Mouse (Mus musculus) CH12.LX (cell line): ENCODE results near the gene A830031A19Rik. TPM values are rescaled to one million over a fixed set of nuclear protein-coding genes. Genes with fewer than 3 reads are reported as not detected.

ENCODE experiments used
- DNase-seq: peaks from one replicate; pipeline ENCODE4 v3.0.0-alpha.2; 2013; ENCODE audit errors: extremely low read depth
- H3K27ac ChIP-seq: 2 replicates; pipeline ENCODE4 v1.5.1; 2012; ENCODE audit warnings: low read depth, mild to moderate bottlenecking, control low read depth, moderate library complexity; ENCODE audit not compliant: insufficient read depth
- H3K27me3 ChIP-seq: replicated peaks from 2 replicates; pipeline ENCODE3; 2012; ENCODE audit warnings: inconsistent platforms
- H3K36me3 ChIP-seq, 2 experiments: replicated peaks in 1 of 2; 2 replicates each; pipeline versions ENCODE3 to v1.6.1; 2012; ENCODE audit warnings: inconsistent platforms in 1 of 2, low read length in 1 of 2, mild to moderate bottlenecking in 1 of 2, mixed read lengths in 1 of 2, moderate library complexity in 1 of 2; ENCODE audit not compliant: control insufficient read depth in 1 of 2, insufficient read depth in 1 of 2
- H3K4me1 ChIP-seq, 2 experiments: 2 replicates each; pipeline ENCODE4 v1.6.1; 2012; ENCODE audit warnings: inconsistent platforms in 1 of 2, moderate library complexity in 1 of 2; ENCODE audit not compliant: insufficient read depth in 2 of 2, control insufficient read depth in 1 of 2
- H3K4me2 ChIP-seq: 2 replicates; pipeline ENCODE4 v1.6.1; 2012; ENCODE audit warnings: low read depth, mild to moderate bottlenecking, control low read depth; ENCODE audit not compliant: poor library complexity, insufficient read depth, severe bottlenecking
- H3K4me3 ChIP-seq, 3 experiments: fragments of 150-350 bp in 1 of 3; sonication (generic) in 1 of 3; replicated peaks in 1 of 3; 2 replicates each; pipeline versions ENCODE3 to v1.5.1; 2011 to 2012; ENCODE audit warnings: low read depth in 2 of 3, low read length in 2 of 3, mild to moderate bottlenecking in 2 of 3, moderate library complexity in 2 of 3, control low read depth in 1 of 3, improper control_type of control experiment in 1 of 3, inconsistent platforms in 1 of 3, mixed read lengths in 1 of 3; ENCODE audit not compliant: poor library complexity in 1 of 3
- H3K79me2 ChIP-seq: replicated peaks from 2 replicates; pipeline ENCODE4 v1.6.1; 2012; ENCODE audit warnings: mild to moderate bottlenecking, moderate library complexity; ENCODE audit not compliant: control insufficient read depth, poor library complexity, insufficient read depth, severe bottlenecking; ENCODE audit errors: extremely low read depth
- H3K9ac ChIP-seq: 2 replicates; pipeline ENCODE4 v1.6.1; 2012; ENCODE audit warnings: low read depth, mild to moderate bottlenecking, control low read depth, moderate library complexity; ENCODE audit not compliant: insufficient read depth
- H3K9me3 ChIP-seq: replicated peaks from 2 replicates; pipeline ENCODE3; 2012; ENCODE audit warnings: low read length, inconsistent platforms, mixed read lengths
- ELF1 ChIP-seq: IDR thresholded peaks from 2 replicates; pipeline ENCODE4 v1.6.1; 2014; ENCODE audit warnings: low read depth, mild to moderate bottlenecking, inconsistent platforms, low read length, improper control_type of control experiment
- ETS1 ChIP-seq: conservative IDR thresholded peaks from 2 replicates; pipeline ENCODE4 v1.6.1; 2012; ENCODE audit warnings: low read depth, mild to moderate bottlenecking, inconsistent platforms, low read length, improper control_type of control experiment, moderate library complexity
- GABPA ChIP-seq: IDR thresholded peaks from 2 replicates; pipeline ENCODE4 v1.6.1; 2012; ENCODE audit warnings: low read depth, low read length, improper control_type of control experiment, inconsistent platforms; ENCODE audit not compliant: insufficient replicate concordance
- HCFC1 ChIP-seq: IDR thresholded peaks from 2 replicates; pipeline ENCODE4 v1.6.1; 2012; ENCODE audit warnings: low read depth, mild to moderate bottlenecking, inconsistent platforms, low read length, improper control_type of control experiment
- IRF4 ChIP-seq: IDR thresholded peaks from 2 replicates; pipeline ENCODE4 v1.6.1; 2014; ENCODE audit warnings: low read depth, mild to moderate bottlenecking, inconsistent platforms, low read length, improper control_type of control experiment
- JUND ChIP-seq: conservative IDR thresholded peaks from 2 replicates; pipeline ENCODE4 v1.6.1; 2011; ENCODE audit warnings: low read depth, low read length, improper control_type of control experiment
- KAT2A ChIP-seq: IDR thresholded peaks from 2 replicates; pipeline ENCODE4 v1.6.1; 2012; ENCODE audit warnings: low read length, improper control_type of control experiment, inconsistent platforms; ENCODE audit not compliant: insufficient replicate concordance
- MAX ChIP-seq: IDR thresholded peaks from 2 replicates; pipeline ENCODE4 v1.6.1; 2011; ENCODE audit warnings: low read length, improper control_type of control experiment
- MAZ ChIP-seq: IDR thresholded peaks from 2 replicates; pipeline ENCODE4 v1.6.1; 2012; ENCODE audit warnings: low read depth, mild to moderate bottlenecking, inconsistent platforms, low read length, improper control_type of control experiment, moderate library complexity
- MXI1 ChIP-seq: IDR thresholded peaks from 2 replicates; pipeline ENCODE4 v1.6.1; 2011; ENCODE audit warnings: mild to moderate bottlenecking, low read depth, low read length, improper control_type of control experiment
- NELFE ChIP-seq: IDR thresholded peaks from 2 replicates; pipeline ENCODE4 v1.6.1; 2011; ENCODE audit warnings: low read depth, low read length, improper control_type of control experiment
- PAX5 ChIP-seq: IDR thresholded peaks from 2 replicates; pipeline ENCODE4 v1.6.1; 2012; ENCODE audit warnings: low read length, inconsistent platforms, mixed read lengths
- POLR2A ChIP-seq: IDR thresholded peaks from 2 replicates; pipeline ENCODE4 v1.6.1; 2011; ENCODE audit warnings: low read depth, mild to moderate bottlenecking, improper control_type of control experiment, low read length
- RCOR1 ChIP-seq: conservative IDR thresholded peaks from 2 replicates; pipeline ENCODE4 v1.6.1; 2012; ENCODE audit warnings: low read depth, mild to moderate bottlenecking, inconsistent platforms, low read length, improper control_type of control experiment
- USF2 ChIP-seq: conservative IDR thresholded peaks from 2 replicates; pipeline ENCODE4 v1.6.1; 2011; ENCODE audit warnings: low read depth, low read length, improper control_type of control experiment
- ZC3H11A ChIP-seq: IDR thresholded peaks from 2 replicates; pipeline ENCODE4 v1.6.1; 2012; ENCODE audit warnings: low read depth, mild to moderate bottlenecking, inconsistent platforms, low read length, improper control_type of control experiment
- dilution Hi-C: fragments of 300-500 bp; cut with MboI; formaldehyde crosslinking; loops from 2 replicates; pipeline ENCODE4 v1.14.3; 2020; ENCODE audit warnings: low sequenced_read_pairs; ENCODE audit not compliant: extremely low pct_unique_long_range_greater_than_20kb, extremely low pct_ligation_motif_present
- in situ Hi-C: fragments of 300-500 bp; cut with MboI; formaldehyde crosslinking; loops from 3 replicates; pipeline ENCODE4 v1.14.3; 2019; ENCODE audit warnings: low sequenced_read_pairs, low pct_ligation_motif_present, low pct_unique_long_range_greater_than_20kb, mixed read lengths
- polyA plus RNA-seq: library from polyadenylated mRNA; unstranded; fragments of >175 nt; gene quantifications from 2 replicates; pipeline ENCODE4 v1.2.1, GENCODE M21; 2012; ENCODE audit warnings: low read depth; ENCODE audit not compliant: insufficient read length
- total RNA-seq, 2 experiments: library from RNA; depleted of rRNA; stranded (reverse); fragments of 300-350 nt in 1 of 2; fragments of >200 nt in 1 of 2; gene quantifications; 2 replicates each; pipeline ENCODE4 v1.2.3; 2012 to 2014

The A830031A19Rik gene
- total and polyA plus RNA-seq, 3 experiments, result not detected

GRCm38 (mm10) chr11:24087069-24087468, 12.2 kb upstream of the A830031A19Rik start:
- Histone ChIP-seq H3K79me2 (peaks cover 2% of the 10 kb centered on the region), H3K4me2 (no peak overlapping the region), H3K9ac (no peak overlapping the region), H3K36me3 (peaks cover 5 to 71% of the 10 kb centered on the region in 2 experiments), H3K27ac (no peak overlapping the region), H3K4me3 (no peak overlapping the region), H3K27me3 (no peaks in the 10 kb centered on the region), H3K4me1 (peaks cover 10 to 83% of the 10 kb centered on the region in 2 experiments; a peak in 3 of 4 replicates), H3K9me3 (no peaks in the 10 kb centered on the region)
- TF ChIP-seq NELFE (no peak), IRF4 (no peak), MXI1 (no peak), MAZ (no peak), JUND (no peak), GABPA (no peak), MAX (no peak), POLR2A (no peak), ZC3H11A (no peak), USF2 (no peak), HCFC1 (no peak), ETS1 (no peak), PAX5 (no peak), KAT2A (no peak), RCOR1 (no peak), ELF1 (no peak)
- peak; percentile 58 for DNase-seq
- in situ Hi-C loops (loop anchor here (5.0 to 10.0 kb wide), 2 partner anchors 55 to 158 kb away; no protein-coding TSS in a partner anchor), dilution Hi-C loops (no loop called here)

GRCm38 (mm10) chr11:24085986-24086385, 11.1 kb upstream of the A830031A19Rik start:
- in situ Hi-C loops (loop anchor here (5.0 to 10.0 kb wide), 2 partner anchors 56 to 159 kb away; no protein-coding TSS in a partner anchor), dilution Hi-C loops (no loop called here)
- Histone ChIP-seq H3K4me3 (no peak overlapping the region), H3K9me3 (no peaks in the 10 kb centered on the region), H3K79me2 (peaks cover 2% of the 10 kb centered on the region), H3K36me3 (peaks cover 5 to 63% of the 10 kb centered on the region in 2 experiments), H3K27me3 (no peaks in the 10 kb centered on the region), H3K4me2 (no peak overlapping the region), H3K4me1 (peaks cover 10 to 73% of the 10 kb centered on the region in 2 experiments; a peak in 3 of 4 replicates), H3K27ac (no peak overlapping the region), H3K9ac (no peak overlapping the region)
- DNase-seq, result no peak
- TF ChIP-seq ZC3H11A (no peak), USF2 (no peak), ELF1 (no peak), HCFC1 (no peak)
